Mouse (Mus musculus) layer of hippocampus, adult 9-11 months (tissue): ENCODE measurements around the gene Lifr.

Experiments used
- DNase-seq: peaks from one replicate; pipeline ENCODE4 v3.0.0; 2022

Gene Lifr

DNA sequence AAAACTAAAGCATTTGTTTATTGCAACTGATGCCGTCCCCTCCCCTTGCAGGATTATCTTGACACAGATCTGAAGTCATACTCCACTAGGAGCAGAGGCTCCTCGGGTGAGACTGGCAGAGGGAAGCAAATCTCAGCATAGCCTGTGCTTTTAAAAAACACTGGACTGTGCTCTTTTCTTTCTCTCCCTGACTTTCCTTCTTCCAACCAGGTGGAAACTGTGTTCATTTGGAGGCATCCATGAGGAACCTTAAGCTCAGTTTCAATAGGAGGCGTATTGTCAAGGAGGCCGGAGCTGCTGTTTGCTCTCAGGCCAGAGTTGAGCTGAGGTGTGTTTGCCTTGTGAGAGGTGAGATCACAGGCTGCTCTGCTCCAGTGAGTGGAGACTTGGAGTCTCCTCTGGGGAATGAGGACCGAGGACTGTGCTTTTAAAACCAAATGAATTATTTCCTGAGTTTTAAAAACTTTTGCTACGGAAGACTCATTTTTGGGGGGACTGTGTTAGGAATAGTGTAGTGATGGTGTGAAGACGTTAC, 40.3 kb downstream of the Lifr start:
- no peak for DNase-seq

DNA sequence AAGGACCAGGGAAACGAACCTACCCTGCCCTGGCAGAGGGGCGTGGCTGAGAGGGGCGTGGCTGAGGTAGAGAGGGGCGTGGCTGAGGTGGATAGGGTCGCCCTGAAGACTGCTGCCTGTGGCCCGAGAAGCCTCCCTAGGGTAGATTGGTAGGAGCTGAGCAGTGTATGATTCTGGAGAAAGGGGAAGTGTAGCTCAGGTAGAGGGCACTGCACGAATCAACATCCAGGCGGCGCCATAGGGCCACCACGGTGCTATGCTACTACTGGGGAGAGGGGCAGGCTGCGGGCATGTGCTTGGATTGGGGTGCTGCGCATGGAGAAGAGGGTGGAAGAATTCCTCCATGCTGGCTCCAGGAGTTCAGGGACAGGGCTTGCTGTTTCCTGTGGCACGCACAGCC, 42.3 kb downstream of the Lifr start:
- no peak for DNase-seq

DNA sequence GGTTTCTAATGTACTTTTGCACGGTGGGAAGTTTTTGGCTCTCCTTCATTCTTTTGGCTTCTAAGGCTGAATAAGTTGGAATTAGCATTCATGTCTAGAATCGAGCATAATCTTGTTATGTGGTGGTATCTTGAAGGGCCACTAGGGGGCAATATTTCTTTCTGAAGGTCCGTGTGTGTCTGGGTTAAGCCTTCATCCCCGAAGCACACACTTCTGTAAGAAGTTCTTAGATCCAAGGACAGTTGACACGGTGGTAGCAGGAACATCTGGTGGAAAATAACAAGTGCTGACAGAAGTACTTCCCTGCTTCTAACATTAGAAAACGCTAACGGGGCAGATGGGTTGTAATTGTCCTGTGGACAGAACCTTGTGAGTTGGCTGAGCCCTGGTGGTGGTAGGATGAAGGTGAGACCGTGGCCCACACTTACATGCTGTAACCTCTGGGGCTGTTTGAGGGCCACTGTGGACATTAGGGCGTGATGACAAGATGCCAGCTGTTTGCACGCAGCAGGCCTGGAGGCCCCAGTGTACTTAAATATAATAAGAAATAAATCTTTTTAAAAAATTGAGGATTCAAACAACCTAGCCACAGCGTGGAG, 44.1 kb downstream of the Lifr start:
- DNase-seq, result no peak

DNA sequence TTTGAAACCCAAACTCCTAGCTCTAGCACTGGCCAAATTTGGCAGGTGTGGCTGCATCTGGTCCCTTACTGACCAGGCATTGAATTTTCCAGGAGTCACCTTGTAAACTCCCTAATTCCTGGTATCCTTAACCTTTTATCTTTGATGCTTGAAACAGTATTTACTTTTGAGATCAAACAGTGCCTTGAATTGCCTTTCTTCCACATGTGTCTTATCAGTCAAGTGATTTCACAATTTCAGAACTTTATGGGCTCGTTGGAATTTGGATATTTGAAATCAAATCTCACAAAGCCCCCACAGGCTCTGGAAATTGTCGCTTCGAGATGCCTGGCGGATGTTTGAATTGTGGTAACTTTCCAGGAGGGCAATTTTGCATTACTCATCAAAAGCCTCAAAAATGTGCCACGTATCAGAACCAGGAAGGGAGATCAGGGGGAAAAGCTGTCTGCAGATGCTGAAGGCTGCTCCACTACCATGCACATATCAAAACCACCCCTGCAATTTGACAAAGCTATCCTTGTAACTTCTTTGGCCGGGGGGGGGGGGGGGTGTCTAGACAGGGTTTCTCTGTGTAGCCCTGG, 45.7 kb downstream of the Lifr start:
- DNase-seq, result no peak

DNA sequence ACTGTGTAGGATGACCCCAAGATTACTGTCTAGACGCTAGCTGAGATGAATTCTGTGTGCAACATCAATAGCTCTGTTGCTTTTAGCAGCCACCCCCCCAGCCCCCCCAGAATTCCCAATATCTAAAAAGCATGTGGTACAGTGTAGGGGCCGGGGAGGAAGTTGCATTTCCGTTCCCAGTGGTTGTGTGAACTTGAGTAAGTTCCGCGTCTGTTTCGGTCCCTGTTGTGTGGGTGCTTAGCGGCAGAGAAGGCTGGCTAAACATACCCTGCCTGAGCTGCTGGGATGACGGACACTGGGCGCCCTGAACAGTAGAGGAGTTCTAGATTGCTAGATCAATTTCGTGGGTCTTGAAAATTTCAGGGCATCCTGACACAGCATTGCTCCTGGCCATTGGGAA, 46.5 kb downstream of the Lifr start:
- no peak for DNase-seq

DNA sequence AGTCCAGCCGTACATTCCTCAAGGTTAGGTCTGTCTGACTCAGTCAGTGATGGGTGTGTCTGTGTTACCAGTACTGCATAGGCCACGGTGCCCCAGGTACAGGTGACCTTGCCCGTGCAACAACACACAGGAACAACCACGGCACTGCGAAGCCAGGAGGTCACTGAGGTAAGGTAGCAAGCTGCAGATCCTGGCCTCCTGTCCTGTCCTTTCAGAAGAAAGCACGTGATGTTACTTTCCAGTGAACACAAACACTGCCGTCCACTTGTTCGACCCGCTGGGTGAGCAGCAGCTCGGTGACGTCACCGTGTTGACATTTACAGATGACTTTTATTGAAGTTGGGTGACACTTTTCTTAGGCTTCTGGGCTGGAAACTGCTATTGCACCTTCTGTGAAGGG, 47.2 kb downstream of the Lifr start:
- no peak for DNase-seq

DNA sequence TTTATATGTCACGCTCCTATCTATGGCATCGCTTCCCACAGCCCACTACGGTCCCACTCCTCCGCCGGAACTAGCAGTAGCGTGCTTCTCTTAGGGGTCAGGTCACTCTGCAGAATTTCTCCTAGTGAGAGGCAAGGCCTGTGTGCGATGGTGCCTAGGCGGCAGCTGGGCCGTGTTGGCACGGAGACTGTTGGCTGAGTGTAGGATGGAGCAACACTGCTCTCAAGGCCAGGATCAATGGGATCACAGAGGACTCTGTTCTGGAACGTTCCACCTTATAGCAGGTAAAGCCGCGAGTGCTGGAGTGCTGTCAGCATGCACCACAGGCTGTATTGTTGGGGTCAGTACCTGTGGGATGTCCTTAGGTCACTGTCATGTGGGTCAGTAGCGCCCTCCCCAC, 48.1 kb downstream of the Lifr start:
- DNase-seq, result no peak

DNA sequence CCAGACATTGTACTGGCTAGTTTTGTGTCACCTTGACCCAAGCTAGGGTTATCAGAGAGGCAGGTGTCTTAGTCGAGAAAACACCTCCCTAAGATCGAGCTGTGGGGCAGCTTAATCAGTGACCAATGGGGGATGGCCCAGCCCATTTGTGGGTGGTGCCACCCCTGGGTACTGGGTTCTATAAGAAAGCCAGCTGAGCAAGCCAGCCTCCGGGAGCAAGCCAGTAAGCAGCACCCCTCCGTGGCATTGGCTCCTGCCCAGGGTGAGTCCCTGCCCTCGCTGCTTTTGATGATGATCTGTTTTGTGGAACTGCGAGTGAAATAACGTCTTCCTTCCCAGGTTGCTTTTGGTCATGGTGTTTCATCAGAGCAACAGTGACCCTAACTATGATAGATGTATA, 49.9 kb downstream of the Lifr start:
- DNase-seq, result no peak

DNA sequence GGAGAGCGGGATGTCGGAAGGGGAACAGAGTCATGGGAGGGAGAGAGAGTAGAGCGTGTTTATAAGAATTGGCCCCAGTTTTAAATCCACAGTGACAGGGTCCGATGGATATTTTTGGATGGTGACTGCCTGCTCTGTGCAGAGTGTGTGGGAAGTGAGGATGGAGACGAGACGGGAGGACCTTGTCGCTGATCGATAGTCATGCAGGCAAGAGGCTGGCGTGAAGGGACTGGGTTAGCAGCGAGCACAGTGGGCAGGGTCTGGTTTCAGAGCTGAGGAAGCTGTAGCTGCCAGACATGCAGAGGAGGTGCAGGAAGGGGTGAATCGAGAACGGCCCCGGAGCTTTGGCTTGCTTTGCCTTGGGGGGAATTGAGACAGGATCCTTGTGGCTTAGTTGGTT, 50.8 kb downstream of the Lifr start:
- DNase-seq, result no peak

DNA sequence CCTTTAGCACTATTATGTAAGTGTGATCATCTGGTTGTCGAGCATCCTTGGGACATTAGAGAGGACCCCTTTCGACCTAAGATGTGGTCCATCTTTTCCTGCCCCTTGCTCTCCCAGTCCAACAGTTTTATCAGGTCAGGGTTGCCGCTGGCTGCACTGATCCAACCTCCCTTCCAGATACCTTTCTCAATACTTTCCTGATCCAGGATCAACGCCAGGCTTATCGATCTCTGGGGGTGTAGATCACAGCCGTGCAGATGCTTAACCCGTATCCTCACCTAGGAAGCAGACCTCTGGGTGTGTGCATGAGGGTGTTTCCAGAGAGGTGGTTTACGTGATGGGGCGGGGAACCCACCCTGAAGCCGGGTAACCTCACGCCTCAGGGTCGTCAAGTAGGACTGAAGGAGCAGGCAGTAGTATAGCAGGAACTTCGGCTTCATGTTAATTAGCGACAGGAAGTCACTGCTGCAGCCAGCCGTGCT, 53.3 kb downstream of the Lifr start:
- no peak for DNase-seq

DNA sequence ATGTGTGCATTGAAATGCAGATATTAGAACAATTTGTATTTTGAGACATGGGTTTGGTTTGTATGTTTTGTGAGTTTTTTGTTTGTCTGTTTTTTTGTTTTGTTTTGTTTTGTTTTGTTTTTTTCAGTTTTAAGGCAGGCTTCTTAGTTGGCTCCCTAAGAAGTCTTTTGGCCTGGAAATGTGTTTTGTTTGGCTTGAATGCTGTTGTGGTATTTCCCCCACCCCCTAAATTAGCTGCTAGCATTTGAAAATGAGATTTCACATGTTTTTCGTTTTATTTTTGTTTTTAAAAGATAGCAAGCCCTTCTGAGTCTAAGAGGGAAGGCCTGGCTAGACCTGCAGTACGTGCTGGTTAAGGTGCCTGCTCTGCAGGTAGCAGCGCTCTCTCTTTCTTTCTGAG, 54.1 kb downstream of the Lifr start:
- no peak for DNase-seq

DNA sequence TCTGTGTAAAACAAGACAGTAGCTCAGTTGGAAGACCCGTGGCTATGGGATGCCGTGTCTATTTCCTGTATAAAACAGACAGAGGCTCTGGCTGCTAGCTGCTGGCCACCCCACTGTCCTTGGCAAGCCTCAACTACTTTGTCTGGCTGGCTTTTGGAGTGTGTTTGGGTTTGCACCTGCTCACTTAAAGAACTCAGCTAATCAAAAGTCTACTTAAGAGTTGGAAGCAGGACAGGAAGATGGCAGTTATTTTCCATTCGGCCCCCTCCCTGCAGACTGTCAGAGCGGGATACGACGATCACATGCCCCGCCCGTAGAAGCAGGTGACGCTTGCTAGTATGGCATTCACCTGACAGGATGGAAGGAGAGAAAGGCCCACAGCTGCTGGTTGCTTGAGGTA, 54.5 kb downstream of the Lifr start:
- no peak for DNase-seq

DNA sequence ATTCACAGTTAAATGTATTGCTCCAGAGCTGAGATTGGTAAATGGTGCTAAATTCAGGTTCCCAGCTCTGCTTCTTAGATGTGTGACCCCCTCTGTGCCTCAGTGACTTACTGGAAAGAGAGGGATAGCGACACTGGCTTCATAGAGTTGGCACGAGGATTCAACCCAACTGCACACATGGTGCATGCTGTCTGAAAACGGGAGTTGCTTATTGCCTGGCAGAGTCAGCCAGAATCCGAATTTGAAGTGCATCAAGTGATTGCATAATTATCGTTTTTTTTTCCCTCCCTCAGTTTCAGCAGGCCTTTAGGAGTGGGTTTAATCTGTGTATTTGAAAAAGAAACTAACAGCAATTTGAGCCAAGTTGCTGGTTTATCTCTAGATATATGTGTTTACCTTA, 55.1 kb downstream of the Lifr start:
- DNase-seq, result peak; percentile 62

DNA sequence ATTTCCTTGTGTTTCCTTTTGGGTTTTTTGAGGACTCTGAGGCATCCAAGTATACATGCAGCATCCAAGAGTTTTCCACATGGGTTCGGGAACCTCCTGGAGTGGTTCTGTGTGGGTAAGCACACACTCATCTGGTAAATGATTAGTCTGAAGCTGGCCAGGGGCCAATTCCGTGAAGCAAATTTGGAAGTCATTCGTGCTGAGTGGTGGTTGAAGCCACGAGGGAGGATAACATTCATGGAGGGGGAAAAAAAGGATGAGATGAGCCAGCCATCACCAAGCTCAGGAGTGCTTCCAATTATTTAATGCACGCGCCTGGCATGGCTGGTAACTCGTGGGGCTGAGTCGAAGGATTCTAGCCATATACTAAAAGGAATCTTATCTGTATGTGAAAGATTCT, 56.1 kb downstream of the Lifr start:
- DNase-seq, result peak; percentile 67

DNA sequence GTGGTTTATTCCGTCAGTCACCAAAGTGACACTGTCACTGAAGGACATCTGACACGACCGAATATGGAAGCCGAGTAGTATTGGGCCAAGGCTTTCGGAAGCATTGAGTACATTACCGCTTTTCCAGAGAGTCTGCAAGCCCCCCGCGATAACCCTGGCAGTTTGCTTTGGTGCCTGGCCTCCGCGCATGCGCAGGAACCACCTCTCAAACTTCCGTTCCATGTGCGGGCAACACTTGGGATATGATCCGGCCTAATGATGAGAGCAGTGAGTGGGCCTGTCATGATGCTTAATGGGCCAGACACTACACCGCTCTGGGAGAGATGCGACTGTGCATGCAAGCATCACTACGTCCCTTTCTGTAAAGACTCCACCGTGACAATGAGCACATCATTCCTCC, 59.4 kb downstream of the Lifr start:
- DNase-seq, result no peak

DNA sequence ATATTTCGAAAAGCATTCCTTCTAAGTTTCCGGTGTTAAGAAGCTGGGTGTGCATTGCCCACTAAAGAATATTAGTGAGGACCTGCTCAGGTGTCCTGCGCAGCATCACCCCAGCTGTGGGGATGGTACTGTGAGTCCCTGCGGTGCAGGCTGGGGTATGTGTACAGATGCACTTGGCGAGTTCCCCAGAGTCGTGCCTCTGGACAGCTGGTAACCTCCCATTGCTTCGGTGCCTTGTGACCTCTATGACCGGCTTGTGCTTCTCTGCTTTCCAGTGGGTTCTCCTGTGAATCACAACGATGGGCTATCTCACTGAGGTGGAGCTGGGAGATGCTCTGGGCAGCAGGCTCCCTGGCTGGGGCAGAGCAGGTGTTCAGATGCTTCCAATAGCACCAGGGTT, 60.2 kb downstream of the Lifr start:
- no peak for DNase-seq

DNA sequence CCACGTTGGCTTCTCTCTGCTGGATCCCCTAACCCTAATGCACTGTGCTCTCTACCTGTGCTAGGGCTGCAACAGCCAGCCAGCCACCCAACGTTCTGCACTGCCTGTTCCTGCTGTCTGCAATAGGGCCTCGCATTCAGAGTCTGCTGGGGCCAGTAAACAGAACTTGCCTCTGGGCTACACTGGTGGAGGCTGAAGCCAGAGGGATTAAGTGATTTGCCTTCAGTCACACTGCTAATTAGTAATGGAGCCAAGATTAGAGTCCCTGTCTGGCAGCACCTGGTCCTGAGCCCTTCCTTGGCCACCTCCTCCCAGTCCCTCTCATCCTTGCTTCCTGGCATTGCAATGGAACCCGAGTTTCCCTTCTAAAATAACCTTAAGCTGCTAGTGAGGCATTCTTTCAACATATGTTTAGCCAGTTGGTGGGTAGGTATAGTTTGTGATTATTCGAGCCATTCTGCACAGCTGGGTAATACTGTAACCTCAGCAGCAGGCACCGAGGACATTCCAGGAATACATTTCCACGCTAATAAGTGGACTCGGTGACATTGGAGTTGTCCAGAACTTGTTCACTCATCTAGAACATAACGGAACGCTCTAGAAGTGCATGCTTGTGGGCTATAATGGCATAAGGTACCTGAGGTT, 61.8 kb downstream of the Lifr start:
- no peak for DNase-seq

DNA sequence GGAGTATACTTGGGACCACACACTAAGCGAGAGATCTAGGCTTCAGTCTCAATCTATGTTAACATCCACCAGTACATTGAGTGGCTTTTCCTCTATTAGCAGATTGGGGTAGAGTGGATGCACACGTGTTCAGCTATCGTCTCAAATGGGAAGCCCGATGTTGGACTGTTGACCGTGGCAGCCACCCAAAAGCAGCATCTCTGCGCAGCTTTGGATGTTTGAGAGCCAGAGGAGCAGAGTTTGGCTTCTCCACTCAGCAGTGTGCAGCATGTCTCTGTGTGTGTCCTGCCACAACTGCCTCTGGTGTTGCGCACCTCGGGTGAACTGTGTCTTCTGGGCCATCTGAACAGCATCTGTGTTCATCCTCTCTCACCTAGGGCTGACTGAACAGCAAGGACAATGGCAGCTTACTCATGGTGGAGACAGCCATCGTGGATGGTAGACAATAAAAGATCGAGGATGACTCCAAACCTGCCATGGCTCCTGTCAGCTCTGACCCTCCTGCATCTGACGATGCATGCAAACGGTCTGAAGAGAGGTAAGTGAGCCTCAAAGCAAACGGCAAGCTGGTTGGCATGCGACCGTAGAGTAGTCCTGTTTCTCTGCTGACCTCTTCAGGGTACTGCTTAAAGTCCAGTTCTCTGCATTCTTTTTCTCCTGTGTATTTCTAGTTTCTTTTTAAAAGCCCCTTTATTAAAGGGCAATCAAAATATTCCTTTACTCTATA, 63.8 kb downstream of the Lifr start:
- no peak for DNase-seq

DNA sequence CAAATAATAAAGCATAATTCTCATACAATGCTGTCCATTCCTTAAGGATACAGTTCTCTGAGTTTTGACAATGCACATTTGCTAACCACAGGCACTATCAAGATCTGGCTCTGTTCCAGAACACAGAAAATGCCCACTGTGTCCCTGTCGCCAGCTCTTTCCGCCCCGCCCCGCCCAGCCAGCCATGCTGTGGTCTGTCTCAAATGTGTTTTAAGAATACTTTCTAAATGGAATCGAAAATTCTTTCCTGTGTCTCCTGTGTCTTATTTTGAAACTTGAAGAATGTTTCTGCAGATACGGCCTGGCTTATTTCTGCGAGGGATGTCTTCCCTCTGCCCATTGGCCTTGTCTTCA, 64.3 kb downstream of the Lifr start:
- DNase-seq, result no peak

DNA sequence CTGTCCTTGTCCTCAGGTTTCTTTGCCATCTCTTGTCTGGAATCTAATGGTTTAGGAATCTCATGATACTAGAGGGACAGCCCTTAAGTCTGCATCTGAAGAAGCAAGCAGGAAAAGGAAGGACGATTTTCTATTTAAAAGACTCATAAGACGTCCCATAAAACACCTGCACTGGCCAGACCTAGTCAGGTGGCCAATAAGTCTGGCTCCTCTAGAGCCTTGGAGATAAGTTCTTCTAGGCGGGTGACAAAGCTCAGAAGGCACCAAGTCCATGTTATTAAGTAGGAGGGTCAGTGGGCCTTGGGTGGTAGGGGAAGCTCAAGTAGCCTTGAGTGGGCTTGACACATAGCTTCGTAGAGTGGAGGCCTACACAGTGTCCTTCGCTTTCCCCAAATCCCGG, 67.2 kb downstream of the Lifr start:
- DNase-seq, result no peak

DNA sequence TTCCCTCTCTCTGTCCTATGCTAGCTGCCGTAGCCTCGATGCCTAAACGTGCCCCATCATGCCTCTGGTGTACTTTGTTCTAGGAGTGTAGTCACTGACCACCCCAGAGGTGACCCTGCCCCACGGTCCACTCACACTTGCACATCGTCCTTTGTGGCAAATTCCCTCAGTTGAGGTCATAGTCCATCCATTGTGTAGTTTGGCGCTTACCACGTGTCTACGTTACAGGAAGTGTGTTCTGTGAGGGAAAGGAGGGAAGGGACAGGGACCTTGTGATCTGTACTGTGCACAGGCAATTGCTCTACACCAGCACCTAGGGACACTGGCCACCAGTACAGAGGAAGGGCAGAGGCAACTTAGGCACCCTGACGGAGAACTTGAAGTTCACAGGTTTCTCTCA, 69.5 kb downstream of the Lifr start:
- no peak for DNase-seq

DNA sequence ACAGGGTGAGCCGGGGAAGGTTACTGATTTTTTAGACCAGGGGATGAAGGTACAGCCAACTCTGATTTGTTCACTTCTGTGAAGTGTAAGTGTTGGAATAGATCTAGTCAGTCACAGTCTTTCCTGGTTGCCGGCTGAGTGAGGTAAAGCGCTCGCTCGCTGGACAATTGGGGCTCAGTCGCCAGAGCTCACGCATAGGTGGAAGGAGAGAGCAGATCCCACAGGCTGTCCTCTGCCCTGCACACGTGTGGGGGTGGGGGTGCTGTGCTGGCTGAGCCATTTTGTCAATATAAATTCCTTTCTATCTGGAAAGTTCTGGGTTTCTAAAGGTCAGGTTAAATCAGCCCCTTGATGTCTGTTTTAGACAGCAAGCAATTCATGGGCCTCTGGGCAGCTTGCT, 69.9 kb downstream of the Lifr start:
- no peak for DNase-seq

DNA sequence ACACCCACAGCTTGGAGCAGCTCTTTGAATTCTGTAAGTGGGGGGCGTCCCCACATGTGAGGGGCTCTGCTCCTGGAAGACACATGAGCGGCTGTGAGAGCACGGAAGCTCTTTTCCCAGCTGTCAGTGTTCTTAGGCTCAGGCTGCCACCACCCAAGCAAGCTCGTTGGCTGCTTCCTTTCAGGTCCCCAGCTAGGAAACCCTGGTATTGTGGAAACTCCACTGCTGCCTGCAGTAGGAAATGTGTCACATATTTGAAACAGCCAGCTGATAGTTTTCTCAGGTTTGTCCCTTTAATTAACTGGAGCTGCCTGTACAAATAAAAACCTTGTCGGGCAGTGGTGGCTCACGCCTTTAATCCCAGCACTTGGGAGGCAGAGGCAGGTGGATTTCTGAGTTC, 73.4 kb downstream of the Lifr start:
- no peak for DNase-seq

DNA sequence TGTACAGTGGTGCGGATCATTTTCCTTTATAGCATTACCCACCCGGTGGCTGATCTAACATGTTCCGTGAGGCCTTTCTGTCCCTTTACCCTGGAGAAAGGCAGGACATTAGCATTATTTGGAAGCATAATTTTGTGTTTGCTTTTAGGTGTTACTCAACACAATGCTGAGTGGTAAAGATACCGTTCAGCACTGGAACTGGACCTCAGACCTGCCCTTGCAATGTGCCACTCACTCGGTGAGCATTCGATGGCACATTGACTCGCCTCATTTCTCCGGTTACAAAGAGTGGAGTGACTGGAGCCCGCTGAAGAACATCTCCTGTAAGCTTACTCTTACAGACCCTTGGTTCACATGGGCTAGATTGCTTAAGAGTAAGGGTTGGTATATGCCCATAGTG, 76.3 kb downstream of the Lifr start:
- DNase-seq, result no peak
